In genomic region chr4:139852219-139853035, GRCm38 (mm10) we compare ENCODE assay signal across 10 mouse cellular contexts. TPM values are rescaled to one million over a fixed set of nuclear protein-coding genes. Genes with fewer than 3 reads are reported as not detected.
DNase-seq lines count a peak whose midpoint lies in the region; ATAC-seq and TF ChIP-seq lines count a peak whose summit lies in the region.
"Had no signal": no experiment of that assay in that cellular context is flagged by ENCODE, and none has a peak within 500 bp of the region (broad histone marks: within the 10 kb centered on the region; RNA-seq: fewer than 3 reads in every experiment).

No protein-coding gene starts in this region.

- DNase-seq in lung, embryonic 14.5 days, result no peak
- no peak for DNase-seq in lung, postnatal 14 days
- DNase-seq in thymus, postnatal 25 days, result peak; percentile 46
- DNase-seq in left cerebral cortex, adult 18-20 months (ENCODE audit: low spot score in 2 of 2), result no peak
- DNase-seq: heart, postnatal 4 days had no signal

- H3K27ac ChIP-seq in forebrain, embryonic 12.5 days, result no peak overlapping the region
- H3K27ac ChIP-seq in forebrain, embryonic 16.5 days (ENCODE audit: low read length), result no peak overlapping the region
- H3K27ac ChIP-seq in lung, embryonic 14.5 days (ENCODE audit: low read depth), result no peak overlapping the region

- 0 out of 2 replicates have a peak overlapping the region, but pooled peaks have one; percentile 4 for H3K4me2 ChIP-seq in forebrain, embryonic 12.5 days
- H3K4me2 ChIP-seq in forebrain, embryonic 16.5 days (ENCODE audit: low read length), result no peak overlapping the region
- no peak overlapping the region for H3K4me2 ChIP-seq in lung, embryonic 14.5 days

- peak; percentile 41 for TF ChIP-seq CTCF in lung, embryonic 14.5 days (IDR thresholded peaks at IDR 0.05; ENCODE audit: low read depth)

- no peaks in the 10 kb centered on the region for H3K9me3 ChIP-seq in forebrain, embryonic 12.5 days
- H3K9me3 ChIP-seq in forebrain, embryonic 16.5 days (ENCODE audit: control insufficient read depth, low read length), result no peaks in the 10 kb centered on the region
- H3K9me3 ChIP-seq in lung, embryonic 14.5 days (ENCODE audit: low read depth, low read length), result no peaks in the 10 kb centered on the region

- peaks cover 10% of the 10 kb centered on the region for H3K4me1 ChIP-seq in forebrain, embryonic 12.5 days
- peaks cover 3% of the 10 kb centered on the region for H3K4me1 ChIP-seq in forebrain, embryonic 16.5 days (replicated peaks; ENCODE audit: control insufficient read depth, insufficient read depth, low read length)
- no peaks in the 10 kb centered on the region for H3K4me1 ChIP-seq in lung, embryonic 14.5 days (ENCODE audit: insufficient read depth)

- H3K36me3 ChIP-seq in forebrain, embryonic 12.5 days (replicated peaks), result no peaks in the 10 kb centered on the region
- no peaks in the 10 kb centered on the region for H3K36me3 ChIP-seq in forebrain, embryonic 16.5 days (ENCODE audit: control insufficient read depth, insufficient read depth)
- no peaks in the 10 kb centered on the region for H3K36me3 ChIP-seq in lung, embryonic 14.5 days (ENCODE audit: insufficient read depth)

- 0 out of 2 replicates have a peak, but pooled peaks have one; percentile 41 for ATAC-seq in forebrain, embryonic 12.5 days (ENCODE audit: low FRiP score)
- ATAC-seq in forebrain, embryonic 16.5 days, result no peak
- ATAC-seq in lung, embryonic 14.5 days (ENCODE audit: insufficient read depth), result no peak
- 0 out of 2 replicates have a peak, but pooled peaks have one; percentile 17 for ATAC-seq in megakaryocyte progenitor cell, adult 5-6 weeks (replicated peaks; ENCODE audit: poor library complexity)
- ATAC-seq in CD4-positive, CD25-positive, alpha-beta regulatory T cell, adult 4 months, result no peak

- H3K9ac ChIP-seq in forebrain, embryonic 12.5 days, result no peak overlapping the region
- H3K9ac ChIP-seq in forebrain, embryonic 16.5 days (replicated peaks; ENCODE audit: low read depth, low read length), result no peak overlapping the region; the same call in 1 of the 2 replicates
- no peak overlapping the region for H3K9ac ChIP-seq in lung, embryonic 14.5 days

- 3% methylated on average over 25 of the region's 25 CpGs for WGBS in forebrain, embryonic 12.5 days
- WGBS in forebrain, embryonic 16.5 days, result 2% methylated on average over 25 of the region's 25 CpGs
- 3% methylated on average over 25 of the region's 25 CpGs for WGBS in lung, embryonic 14.5 days

- peaks cover 96% of the 10 kb centered on the region for H3K27me3 ChIP-seq in forebrain, embryonic 12.5 days
- peaks cover 60% of the 10 kb centered on the region for H3K27me3 ChIP-seq in forebrain, embryonic 16.5 days (replicated peaks; ENCODE audit: control insufficient read depth, insufficient read depth, low read length)
- peaks cover 69% of the 10 kb centered on the region for H3K27me3 ChIP-seq in lung, embryonic 14.5 days (ENCODE audit: insufficient read depth, low read length)

- H3K4me3 ChIP-seq in forebrain, embryonic 12.5 days (replicated peaks), result 0 out of 2 replicates have a peak overlapping the region, but pooled peaks have one; percentile 3
- no peak overlapping the region for H3K4me3 ChIP-seq in forebrain, embryonic 16.5 days (replicated peaks; ENCODE audit: low read length)
- H3K4me3 ChIP-seq in lung, embryonic 14.5 days (ENCODE audit: low read depth, low read length), result no peak overlapping the region
- H3K4me3 ChIP-seq: erythroblast, embryonic 14.5 days had no signal

RNA-seq across cellular contexts. Expression of gene Pax7, which starts 19.1 kb away (rescaled TPM):
- 0.37 and 0.43 TPM in 2 replicates for polyA plus RNA-seq in forebrain, embryonic 12.5 days (2016; fragmentation: Nextera tagmentation; extraction: Ambion mirVana)
- polyA plus RNA-seq in forebrain, embryonic 16.5 days (2015; fragmentation: Nextera tagmentation; extraction: Ambion mirVana), result 0.15 TPM in 1 of 2 replicates, not detected in the other
- not detected in 2 replicates for polyA plus RNA-seq in lung, embryonic 14.5 days (2014; fragmentation: Nextera tagmentation; extraction: Ambion mirVana)
- not detected in 2 replicates for total RNA-seq in megakaryocyte progenitor cell, adult 5-6 weeks (2015)
- total RNA-seq in megakaryocyte progenitor cell, adult 5-6 weeks (2017), result not detected in 2 replicates
- total RNA-seq in left cerebral cortex, adult 18-20 months (2021), result not detected
- not detected for polyA plus RNA-seq in CD4-positive, CD25-positive, alpha-beta regulatory T cell, adult 4 months (2017; shearing (Covaris generic))
- total RNA-seq: heart, postnatal 4 days had no signal
- polyA plus RNA-seq: erythroblast, embryonic 14.5 days had no signal

Comparison
In these comparisons a context has a peak if more than half of its experiments do, and no peak if none do; other contexts are left out.
1. ATAC-seq: peak in forebrain, embryonic 12.5 days (single experiment) and megakaryocyte progenitor cell, adult 5-6 weeks (single experiment); none in forebrain, embryonic 16.5 days (single experiment), lung, embryonic 14.5 days (single experiment) and CD4-positive, CD25-positive, alpha-beta regulatory T cell, adult 4 months (single experiment).